Mouse (Mus musculus) urinary bladder, postnatal 36 days (tissue): Measurements from ENCODE around the gene Snapc2.

Source experiments
- DNase-seq, 2 experiments: peaks; one replicate each; pipeline ENCODE4 v3.0.0; 2022; ENCODE audit warnings: low spot score in 2 of 2, mixed read lengths in 1 of 2

The Snapc2 gene

GRCm38 (mm10) chr8:4265160-4265914 lies 12.5 kb downstream of the Snapc2 start:
- DNase-seq: no peak

- DNase-seq: no peak
Observed at GRCm38 (mm10) chr8:4267627-4268026, 14.7 kb downstream of the Snapc2 start.

- DNase-seq: no peak
Observed at GRCm38 (mm10) chr8:4269609-4270008, 16.7 kb downstream of the Snapc2 start.

- DNase-seq: peak; percentile 87 to 92
Observed at GRCm38 (mm10) chr8:4275275-4276110, 22.6 kb downstream of the Snapc2 start, which contains the start of gene Timm44. TSS of gene Timm44 (minus strand) at chr8:4275913.

- no peak for DNase-seq
Observed at GRCm38 (mm10) chr8:4276111-4276465, 23.2 kb downstream of the Snapc2 start.

GRCm38 (mm10) chr8:4292738-4293137 lies 39.9 kb downstream of the Snapc2 start:
- DNase-seq: no peak

GRCm38 (mm10) chr8:4297822-4298221 lies 44.9 kb downstream of the Snapc2 start:
- no peak for DNase-seq

GRCm38 (mm10) chr8:4304124-4304547 lies 51.3 kb downstream of the Snapc2 start:
- no peak for DNase-seq
